Comparison of ENCODE assay signal across 9 mouse cellular contexts in genomic region chr2:60086197-60086903, GRCm38 (mm10).
DNase-seq lines count a peak whose midpoint lies in the region; ATAC-seq and TF ChIP-seq lines count a peak whose summit lies in the region.
"Had no signal": no experiment of that assay in that cellular context is flagged by ENCODE, and none has a peak within 500 bp of the region (broad histone marks: within the 10 kb centered on the region; RNA-seq: fewer than 3 reads in every experiment).

No protein-coding gene starts in this region.

- WGBS in limb, embryonic 14.5 days: 43% methylated on average over 8 of the region's 8 CpGs
- WGBS in neural tube, embryonic 15.5 days: 80% methylated on average over 8 of the region's 8 CpGs

- no peak for ATAC-seq in cerebellum, adult (ENCODE audit: insufficient number of reproducible peaks, low FRiP score, low TSS enrichment)
- 0 out of 2 replicates have a peak, but pooled peaks have one; percentile 50 for ATAC-seq in limb, embryonic 14.5 days (ENCODE audit: low FRiP score, low read depth)
- ATAC-seq in neural tube, embryonic 15.5 days (ENCODE audit: low FRiP score): no peak
- no peak for ATAC-seq in erythroblast, adult 5-6 weeks (replicated peaks; ENCODE audit: low FRiP score, poor library complexity, severe bottlenecking)

- no peak overlapping the region for H3K4me3 ChIP-seq in embryonic fibroblast, embryonic 13.5 days (ENCODE audit: insufficient read depth, low read length)
- H3K4me3 ChIP-seq in limb, embryonic 14.5 days (replicated peaks; ENCODE audit: low read length): no peak overlapping the region
- H3K4me3 ChIP-seq in neural tube, embryonic 15.5 days (replicated peaks): no peak overlapping the region

- H3K9me3 ChIP-seq in limb, embryonic 14.5 days (ENCODE audit: control insufficient read depth, low read length): no peaks in the 10 kb centered on the region
- H3K9me3 ChIP-seq in neural tube, embryonic 15.5 days (replicated peaks): no peaks in the 10 kb centered on the region

- no peak for TF ChIP-seq POLR2A in embryonic fibroblast, embryonic 13.5 days (IDR thresholded peaks at IDR 0.05; ENCODE audit: low read depth, low read length)
- no peak for TF ChIP-seq POLR2A in limb, embryonic 14.5 days (IDR thresholded peaks at IDR 0.05; ENCODE audit: borderline replicate concordance, extremely low read depth, insufficient read depth, insufficient read length)

- peak overlapping the region; percentile 86 for H3K27ac ChIP-seq in embryonic fibroblast, embryonic 13.5 days (ENCODE audit: insufficient read depth, low read length)
- H3K27ac ChIP-seq in limb, embryonic 14.5 days (replicated peaks; ENCODE audit: low read depth, low read length): no peak overlapping the region
- no peak overlapping the region for H3K27ac ChIP-seq in neural tube, embryonic 15.5 days (replicated peaks)

- H3K4me1 ChIP-seq in embryonic fibroblast, embryonic 13.5 days (ENCODE audit: control insufficient read depth, insufficient read depth, low read length): peaks cover 3% of the 10 kb centered on the region; the same call in 1 of the 2 replicates
- H3K4me1 ChIP-seq in limb, embryonic 14.5 days (ENCODE audit: control insufficient read depth, insufficient read depth, low read length): peaks cover 8% of the 10 kb centered on the region; the same call in 1 of the 2 replicates
- H3K4me1 ChIP-seq in neural tube, embryonic 15.5 days: peaks cover 26% of the 10 kb centered on the region

- H3K4me2 ChIP-seq in limb, embryonic 14.5 days (replicated peaks; ENCODE audit: low read depth, low read length, severe bottlenecking): no peak overlapping the region
- H3K4me2 ChIP-seq in neural tube, embryonic 15.5 days: no peak overlapping the region

- no peak for TF ChIP-seq CTCF in embryonic fibroblast, embryonic 13.5 days (IDR thresholded peaks at IDR 0.05; ENCODE audit: borderline replicate concordance, insufficient read depth, low read length)

- no peaks in the 10 kb centered on the region for H3K27me3 ChIP-seq in limb, embryonic 14.5 days (ENCODE audit: control insufficient read depth, insufficient read depth, low read length)
- H3K27me3 ChIP-seq in neural tube, embryonic 15.5 days (replicated peaks): no peaks in the 10 kb centered on the region

- H3K36me3 ChIP-seq in limb, embryonic 14.5 days (ENCODE audit: control insufficient read depth, insufficient read depth, low read length): no peaks in the 10 kb centered on the region
- H3K36me3 ChIP-seq in neural tube, embryonic 15.5 days: no peaks in the 10 kb centered on the region

- no peak overlapping the region for H3K9ac ChIP-seq in limb, embryonic 14.5 days (ENCODE audit: low read depth, low read length, severe bottlenecking)
- no peak overlapping the region for H3K9ac ChIP-seq in neural tube, embryonic 15.5 days (replicated peaks)

- peak; percentile 39 to 48 for DNase-seq in cerebellum, adult 18-20 months
- peak; percentile 61 for DNase-seq in 3134 (ENCODE audit: extremely low read depth, insufficient read length, low spot score)
- DNase-seq in limb, embryonic 14.5 days (ENCODE audit: low spot score): peak; percentile 20
- no peak for DNase-seq in right cerebral cortex, postnatal 14 days
- DNase-seq: B cell, adult 2 months had no signal
